Mouse (Mus musculus) layer of hippocampus, postnatal 25 days (tissue): ENCODE measurements around the gene Plekhn1. TPM values are rescaled to one million over a fixed set of nuclear protein-coding genes. Genes with fewer than 3 reads are reported as not detected.

Experiments used
- DNase-seq, 2 experiments: peaks; one replicate each; pipeline ENCODE4 v3.0.0; 2022; ENCODE audit warnings: mixed read lengths in 2 of 2, low spot score in 1 of 2; ENCODE audit errors: extremely low spot score in 1 of 2
- microRNA-seq, 2 experiments: library from miRNA; unstranded; fragments of <30 nt; microRNA quantifications; one replicate each; pipeline ENCODE4 v1.2.0; 2021
- total RNA-seq, 2 experiments: library from RNA; stranded (reverse); gene quantifications; 2 replicates each; pipeline ENCODE4 v1.2.3; 2021

Plekhn1 gene
- total RNA-seq, 2 experiments from 2014 or later, result 37.9 to 45.9 TPM

- DNase-seq, result peak in 1 of 2 experiments; percentile 56
These were observed 48.5 kb downstream of the Plekhn1 start for GRCm38 (mm10) chr4:156185950-156186850.

GRCm38 (mm10) chr4:156185456-156185949, 49.2 kb downstream of the Plekhn1 start:
- peak in 1 of 2 experiments; percentile 23 for DNase-seq

DNA sequence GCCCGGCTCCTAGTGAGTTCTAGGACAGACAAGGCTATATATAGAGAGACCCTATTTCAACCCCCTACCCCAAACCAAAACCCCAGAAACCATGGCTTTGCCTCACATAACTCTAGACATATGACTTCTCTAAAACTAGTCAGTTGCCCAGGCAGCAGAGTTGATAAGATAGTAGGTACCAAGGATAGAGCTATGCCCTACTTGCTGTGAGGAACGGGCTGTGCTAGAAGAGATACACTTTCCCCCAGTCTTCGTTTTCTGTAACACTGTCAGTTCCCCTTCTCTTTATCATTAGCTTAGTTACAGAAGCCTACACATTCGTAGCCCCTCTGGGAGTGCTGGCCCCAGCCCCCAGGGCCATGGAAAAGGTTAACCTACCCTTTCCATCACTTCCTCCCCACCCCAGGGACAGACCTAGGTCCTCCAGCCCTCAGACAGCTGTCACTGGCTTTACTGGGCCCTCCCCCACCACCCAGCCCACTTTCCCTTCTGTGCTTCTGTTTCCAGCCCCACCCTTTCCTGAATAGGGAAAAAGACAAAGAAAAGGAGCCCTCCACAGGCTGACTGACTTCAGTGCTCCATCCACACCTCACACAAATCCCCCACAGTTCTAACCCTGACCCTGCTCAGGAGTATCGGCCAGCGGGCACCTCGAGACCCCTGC, 50.2 kb downstream of the Plekhn1 start:
- no peak for DNase-seq

- no peak for DNase-seq
These were observed 50.9 kb downstream of the Plekhn1 start for GRCm38 (mm10) chr4:156183747-156184146.

DNA sequence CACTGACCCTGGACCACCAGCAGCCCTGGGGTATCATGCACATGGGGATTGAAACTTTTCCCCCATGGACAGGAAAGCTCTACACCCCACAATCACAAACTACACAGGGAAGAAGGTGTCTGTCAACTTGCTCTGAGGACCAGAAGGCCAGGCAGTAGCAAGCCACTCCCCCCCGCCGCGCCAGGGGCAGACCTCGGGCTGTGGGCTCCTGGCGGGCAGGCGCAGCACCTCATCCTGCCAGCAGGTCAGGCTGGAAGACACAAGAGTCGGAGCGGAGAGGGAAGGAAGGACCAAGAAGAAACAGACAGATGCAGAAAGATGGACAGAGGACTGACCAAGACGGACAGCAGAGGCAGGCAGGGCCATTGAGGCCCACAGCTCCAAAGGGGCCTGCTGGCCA, 57.0 kb downstream of the Plekhn1 start:
- no peak for DNase-seq

DNA sequence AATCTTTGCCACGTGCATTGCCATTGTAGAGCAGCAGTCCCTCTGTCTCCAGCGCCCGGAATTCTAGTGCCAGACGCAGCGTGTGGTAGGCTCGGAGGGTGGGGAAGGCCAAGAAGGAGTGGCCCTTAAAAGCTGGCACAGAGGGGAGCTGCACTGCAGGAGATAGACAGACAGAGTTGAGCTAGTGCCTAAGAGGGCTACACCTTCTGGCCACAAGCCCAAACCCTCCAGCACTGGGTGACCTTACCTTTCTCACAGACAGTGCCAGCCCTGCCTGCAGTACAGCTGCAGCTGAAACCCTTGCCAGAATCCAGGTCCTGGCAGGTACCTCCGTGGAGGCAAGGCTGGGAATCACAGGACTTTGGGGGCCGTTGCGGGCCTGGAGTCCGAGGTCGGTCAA, 62.8 kb downstream of the Plekhn1 start:
- no peak for DNase-seq

Small RNA genes within 50 kb of the gene (microRNA-seq; reads per million reads assigned to microRNA genes)
- 5.0 to 5.7 reads per million in 2 experiments for gene Mir7658

Other genes starting within 250 kb of the Plekhn1 start
- 10 to 100 TPM; 10.4 to 11.2 TPM for gene B3galt6, start 242.2 kb downstream of the Plekhn1 start, total RNA-seq
- 100 to 1,000 TPM; 180 to 193 TPM for gene Sdf4, start 242.0 kb downstream of the Plekhn1 start, total RNA-seq
- gene Tnfrsf4, start 221.0 kb downstream of the Plekhn1 start, total RNA-seq, result 1 to 10 TPM; 1.0 to 2.2 TPM
- not detected for gene Tnfrsf18, start 208.7 kb downstream of the Plekhn1 start, total RNA-seq
- under 1 TPM; 0.12 to 0.31 TPM for gene Ttll10, start 175.4 kb downstream of the Plekhn1 start, total RNA-seq
- gene 9430015G10Rik, start 124.9 kb downstream of the Plekhn1 start, total RNA-seq, result 10 to 100 TPM; 21.6 to 30.3 TPM
- under 1 TPM; 0.59 to 0.89 TPM for gene Rnf223, start 104.3 kb downstream of the Plekhn1 start, total RNA-seq
- gene Agrn, start 37.4 kb downstream of the Plekhn1 start, total RNA-seq, result 100 to 1,000 TPM; 142 to 167 TPM
- gene Isg15, start 34.0 kb downstream of the Plekhn1 start, total RNA-seq, result under 1 TPM in 1 of 2 experiments, not detected in 1; 0.49 TPM
- gene AW011738, start 31.6 kb downstream of the Plekhn1 start, total RNA-seq, result 1 to 10 TPM; 5.4 to 6.9 TPM
- gene Perm1, start 19.0 kb downstream of the Plekhn1 start, total RNA-seq, result under 1 TPM; 0.23 to 0.27 TPM
- 10 to 100 TPM; 60.5 to 66.7 TPM for gene Noc2l, start 1.2 kb upstream of the Plekhn1 start, total RNA-seq
- 1 to 10 TPM; 3.9 to 4.9 TPM for gene Samd11, start 20.8 kb upstream of the Plekhn1 start, total RNA-seq
- gene Vmn2r-ps159, start 96.2 kb upstream of the Plekhn1 start, total RNA-seq, result not detected